Mouse (Mus musculus) mesoderm, embryonic 11.5 days (tissue): ENCODE results near the gene Creld2.
A peak's percentile ranks its signal among the peaks of the same experiment; 100 is the strongest.
"Not testable (repeated sequence)": the region's sequence is repeated elsewhere in the genome, so short reads cannot be mapped to it uniquely, and the experiment has no call there.

Source experiments
- DNase-seq: peaks from one replicate; pipeline ENCODE4 v3.0.0-alpha.2; 2012; ENCODE audit warnings: low read depth, low spot score

The Creld2 gene

GRCm38 (mm10) chr15:88819026-88819905 lies at the start of gene Creld2, which contains the start of gene Alg12:
Gene Creld2, plus strand, starts transcription at chr15:88819646.
Gene Alg12, minus strand, starts transcription at chr15:88819318.
- peak; percentile 99 for DNase-seq

- not testable (repeated sequence) for DNase-seq
These were observed 44.8 kb upstream of the Creld2 start for GRCm38 (mm10) chr15:88774630-88775029.

- no peak for DNase-seq
These were observed 27.2 kb upstream of the Creld2 start for GRCm38 (mm10) chr15:88792140-88792850.

- DNase-seq = not testable (repeated sequence)
These were observed 24.7 kb upstream of the Creld2 start for GRCm38 (mm10) chr15:88794729-88795128.

- no peak for DNase-seq
These were observed 19.5 kb upstream of the Creld2 start for GRCm38 (mm10) chr15:88799950-88800371.

GRCm38 (mm10) chr15:88800921-88801354 lies 18.5 kb upstream of the Creld2 start:
- DNase-seq = no peak

- DNase-seq = no peak
These were observed 17.5 kb upstream of the Creld2 start for GRCm38 (mm10) chr15:88801903-88802302.

- no peak for DNase-seq
These were observed 17.1 kb upstream of the Creld2 start for GRCm38 (mm10) chr15:88802348-88802747.

- DNase-seq = no peak
These were observed 11.3 kb upstream of the Creld2 start for GRCm38 (mm10) chr15:88808121-88808520.

- no peak for DNase-seq
These were observed 9.1 kb upstream of the Creld2 start for GRCm38 (mm10) chr15:88810369-88810768.

GRCm38 (mm10) chr15:88813262-88813661 lies 6.2 kb upstream of the Creld2 start:
- DNase-seq = no peak

GRCm38 (mm10) chr15:88813873-88814272 lies 5.6 kb upstream of the Creld2 start:
- not testable (repeated sequence) for DNase-seq

GRCm38 (mm10) chr15:88814411-88815047 lies 4.9 kb upstream of the Creld2 start:
- DNase-seq = no peak

- DNase-seq = no peak
These were observed 4.2 kb upstream of the Creld2 start for GRCm38 (mm10) chr15:88815196-88815700.

GRCm38 (mm10) chr15:88819906-88820303 lies 459 bp downstream of the Creld2 start:
- no peak for DNase-seq

- DNase-seq = no peak
These were observed 2.0 kb downstream of the Creld2 start for GRCm38 (mm10) chr15:88821403-88821802.

GRCm38 (mm10) chr15:88822513-88822912 lies 3.1 kb downstream of the Creld2 start:
- DNase-seq = no peak

GRCm38 (mm10) chr15:88823376-88823775 lies 3.9 kb downstream of the Creld2 start:
- DNase-seq = no peak

- no peak for DNase-seq
These were observed 8.0 kb downstream of the Creld2 start for GRCm38 (mm10) chr15:88827466-88827865.

GRCm38 (mm10) chr15:88827991-88828799 lies 8.7 kb downstream of the Creld2 start:
- peak; percentile 61 for DNase-seq
